Mouse (Mus musculus): ENCODE data around the gene Abca17.
A peak's percentile ranks its signal among the peaks of the same experiment; 100 is the strongest.

Gene Abca17

DNA sequence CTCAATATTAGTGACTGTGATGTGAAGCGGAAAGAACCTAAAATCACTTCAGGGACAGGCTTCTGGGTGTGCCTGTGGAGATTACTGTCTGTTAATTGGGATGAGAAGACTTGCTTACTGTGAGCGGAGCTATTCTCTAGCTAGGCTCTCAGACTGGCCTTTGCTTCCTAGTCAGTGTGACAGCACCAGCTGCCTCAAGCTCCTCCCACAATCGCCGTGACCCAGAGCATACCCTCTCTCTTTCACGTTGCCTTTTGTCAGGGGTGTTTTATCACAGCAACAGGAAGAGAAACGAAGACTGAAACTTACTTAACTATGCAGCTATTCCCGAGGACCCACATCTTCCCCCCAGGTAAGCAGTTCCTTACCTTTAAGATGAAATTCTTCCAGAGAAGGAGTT is 4.0 kb downstream of the Abca17 start:
- no peak for DNase-seq (ENCODE audit: low spot score in 2 of 2)

DNA sequence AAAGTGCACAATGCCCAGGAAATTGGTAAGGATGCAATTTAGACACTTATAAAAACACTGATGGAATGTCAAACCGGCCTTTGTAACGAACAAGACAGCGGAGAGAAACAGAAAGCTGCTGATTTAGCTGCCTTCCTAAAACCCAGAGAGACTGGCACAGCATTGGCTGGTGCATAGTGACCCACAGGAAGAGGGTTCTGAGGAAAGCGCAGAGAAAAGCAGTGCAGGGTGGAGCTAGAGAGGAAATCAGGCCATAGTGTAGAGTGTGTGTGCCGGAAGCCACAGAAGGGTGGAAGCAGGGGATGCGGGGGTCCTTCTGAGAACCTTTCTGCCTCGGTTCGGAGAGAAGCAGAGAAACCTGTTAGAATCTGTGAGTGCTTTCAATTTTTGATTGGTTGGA is 6.2 kb downstream of the Abca17 start:
- no peak for DNase-seq (ENCODE audit: low spot score in 2 of 2)

DNA sequence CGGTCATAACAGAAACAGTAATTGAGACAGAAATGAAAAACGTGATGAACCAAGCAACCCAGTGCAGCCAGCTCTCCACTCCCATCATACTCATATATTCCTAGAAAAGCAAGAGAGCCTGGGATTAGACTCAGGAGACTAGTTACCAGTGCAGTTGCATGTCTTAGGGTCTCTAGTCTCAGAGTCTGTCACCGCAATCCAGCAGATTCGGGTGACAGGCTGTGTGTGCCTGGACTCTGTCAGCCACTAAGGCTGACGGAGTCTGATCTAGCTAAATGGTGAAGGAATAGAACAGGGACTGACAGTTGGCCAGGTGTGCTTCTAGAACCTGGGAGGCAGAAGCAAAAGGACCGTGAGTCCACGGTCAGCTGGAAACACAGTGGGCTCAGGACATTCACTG is 23.2 kb downstream of the Abca17 start:
- DNase-seq (ENCODE audit: low spot score in 2 of 2) = no peak

- DNase-seq (ENCODE audit: low spot score in 2 of 2) = no peak
These were observed 25.8 kb downstream of the Abca17 start for GRCm38 (mm10) chr17:24325051-24325450.

DNA sequence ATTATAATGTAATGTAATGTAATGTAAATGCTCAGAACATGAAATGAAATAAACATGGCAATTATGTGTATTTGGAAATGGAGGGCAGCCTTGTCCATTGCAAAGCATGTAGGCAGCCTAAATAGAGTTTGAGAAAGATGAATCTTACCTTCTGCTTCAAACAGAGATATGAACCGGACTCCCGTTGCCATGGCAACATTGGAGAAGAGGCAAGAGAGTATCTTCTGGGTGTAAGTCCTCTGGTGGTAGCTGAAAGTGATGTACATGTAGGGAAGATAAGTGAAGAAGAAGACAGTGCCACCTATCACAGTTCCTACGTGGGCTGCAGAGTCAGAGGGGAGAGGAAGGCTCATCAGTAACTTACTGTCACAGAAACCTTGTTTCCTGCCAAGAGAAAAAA is 30.0 kb downstream of the Abca17 start:
- no peak for DNase-seq (ENCODE audit: low spot score in 2 of 2)

DNA sequence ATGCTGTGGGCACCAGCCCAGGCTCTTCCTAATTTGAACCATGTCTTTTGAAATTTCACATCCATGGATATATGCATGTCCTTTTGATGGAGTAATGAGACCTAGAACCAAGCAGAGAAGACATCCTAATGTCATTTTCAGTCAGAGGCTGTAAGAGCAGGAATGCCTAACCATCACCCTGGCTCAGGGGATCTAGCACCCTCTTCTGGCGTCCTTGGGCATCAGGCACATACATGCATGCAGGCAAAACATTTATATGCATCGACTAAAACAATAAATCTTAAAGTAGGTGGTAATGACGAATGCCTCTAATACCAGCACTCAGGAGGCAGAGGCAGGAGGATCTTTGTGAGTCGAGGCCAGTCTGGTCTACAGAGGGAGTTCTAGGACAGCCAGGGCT is 43.4 kb downstream of the Abca17 start:
- DNase-seq (ENCODE audit: low spot score in 2 of 2) = peak in 1 of 2 experiments; percentile 8

- no peak for DNase-seq (ENCODE audit: low spot score in 2 of 2)
These were observed 50.2 kb downstream of the Abca17 start for GRCm38 (mm10) chr17:24300651-24301050.

DNA sequence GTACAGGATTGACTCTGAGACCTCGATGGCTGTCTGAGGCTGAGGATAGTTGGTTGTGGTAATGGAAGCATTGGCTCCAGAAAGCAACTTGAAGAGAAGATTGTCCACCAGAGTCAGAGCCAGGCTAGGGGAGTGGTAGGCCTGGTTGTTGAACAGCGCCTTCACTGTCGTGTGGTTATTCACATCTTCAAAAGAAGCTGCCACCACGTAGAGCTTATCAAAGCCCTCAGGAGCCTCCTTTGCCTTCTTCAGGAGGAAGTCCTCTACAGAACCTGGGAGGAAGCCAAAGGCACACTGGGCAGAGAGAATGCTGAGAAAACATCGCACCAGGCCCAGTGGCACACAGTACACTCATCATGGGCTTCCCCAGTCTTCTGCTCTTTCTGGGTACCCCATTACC is 61.5 kb downstream of the Abca17 start:
- DNase-seq (ENCODE audit: low spot score in 2 of 2) = no peak

DNA sequence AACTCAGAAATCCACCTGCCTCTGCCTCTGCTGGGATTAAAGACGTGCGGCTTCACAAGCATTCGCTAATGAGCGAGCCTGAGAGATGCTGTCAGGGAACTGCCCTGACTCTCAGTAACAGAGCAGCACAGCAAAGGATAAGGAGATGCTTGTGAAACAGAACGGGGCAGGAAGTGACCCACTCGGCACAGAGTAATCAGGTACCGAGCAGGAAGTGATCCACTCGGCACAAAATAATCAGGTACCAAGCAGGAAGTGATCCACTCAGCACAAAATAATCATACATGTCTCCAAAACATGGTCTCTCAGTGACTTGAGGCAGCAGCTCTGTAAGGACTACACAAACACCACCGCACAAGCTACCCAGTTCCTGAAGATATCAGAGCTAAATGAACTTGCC is 62.4 kb downstream of the Abca17 start:
- no peak for DNase-seq (ENCODE audit: low spot score in 2 of 2)

DNA sequence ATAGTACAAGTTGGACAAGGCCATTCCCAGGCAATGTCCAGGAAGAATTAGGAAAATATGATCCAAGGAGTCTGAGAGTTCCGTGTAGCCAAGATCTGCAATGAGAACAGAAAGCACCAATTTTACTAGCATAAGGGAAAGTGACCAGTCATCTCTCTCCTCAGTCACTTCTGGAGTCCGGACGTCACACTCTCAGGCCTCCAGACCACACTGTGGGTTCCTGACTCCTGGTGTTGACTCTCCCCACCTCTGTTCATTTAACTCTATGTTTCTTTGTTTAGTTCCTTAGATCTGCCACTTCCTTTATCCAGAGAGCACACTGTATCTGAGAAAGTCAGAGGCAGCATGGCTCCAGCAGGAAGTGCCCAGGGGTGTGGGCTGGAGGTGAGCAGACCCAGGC is 65.2 kb downstream of the Abca17 start:
- no peak for DNase-seq (ENCODE audit: low spot score in 2 of 2)

DNA sequence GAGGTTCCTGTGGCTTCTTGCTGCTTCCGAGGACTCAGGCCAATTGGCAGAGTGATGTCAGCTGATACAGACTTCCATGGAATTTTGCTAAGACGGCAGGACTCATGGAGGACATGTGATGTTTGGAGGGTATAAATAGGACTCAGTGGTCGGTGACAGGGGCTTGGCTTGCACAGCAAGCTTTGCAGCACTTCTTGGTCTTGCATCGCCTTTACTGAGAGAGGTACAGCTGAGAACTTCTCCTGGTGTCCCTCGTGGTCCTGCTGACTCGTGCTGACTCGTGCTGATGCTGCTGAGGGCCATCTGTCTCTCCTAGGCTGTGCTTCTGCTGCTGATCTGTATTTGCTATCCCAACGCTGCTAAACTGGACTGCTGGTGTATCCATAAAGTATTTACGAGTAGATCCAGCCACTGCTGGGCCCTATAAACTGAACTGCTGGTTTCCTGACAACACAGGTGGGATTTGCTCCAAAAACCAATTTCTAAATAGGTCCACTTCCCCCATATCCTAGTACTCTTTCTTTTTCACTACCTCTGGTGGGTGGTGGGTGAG is 67.5 kb downstream of the Abca17 start:
- no peak for DNase-seq (ENCODE audit: low spot score in 2 of 2)

DNA sequence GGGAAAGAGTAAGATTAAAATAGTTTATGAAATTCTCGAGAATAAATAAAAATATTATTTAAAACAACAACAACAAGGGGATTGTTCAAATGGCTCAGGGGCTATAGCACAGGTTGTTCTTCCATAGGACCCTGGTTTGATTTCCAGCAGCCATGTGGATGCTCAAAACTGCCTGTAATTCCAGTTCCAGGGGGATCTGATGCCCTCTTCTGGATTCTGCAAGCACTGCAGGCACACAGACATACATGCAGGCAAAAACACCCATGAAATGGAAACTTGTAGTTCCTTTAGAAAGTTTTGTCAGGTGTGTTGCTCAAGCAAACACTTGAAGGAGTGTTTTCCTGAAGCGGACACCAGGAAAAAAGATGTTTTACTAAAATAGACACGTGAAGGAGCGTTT is 68.2 kb downstream of the Abca17 start:
- DNase-seq (ENCODE audit: low spot score in 2 of 2) = no peak

- no peak for DNase-seq (ENCODE audit: low spot score in 2 of 2)
These were observed 71.0 kb downstream of the Abca17 start for GRCm38 (mm10) chr17:24279907-24280306.

DNA sequence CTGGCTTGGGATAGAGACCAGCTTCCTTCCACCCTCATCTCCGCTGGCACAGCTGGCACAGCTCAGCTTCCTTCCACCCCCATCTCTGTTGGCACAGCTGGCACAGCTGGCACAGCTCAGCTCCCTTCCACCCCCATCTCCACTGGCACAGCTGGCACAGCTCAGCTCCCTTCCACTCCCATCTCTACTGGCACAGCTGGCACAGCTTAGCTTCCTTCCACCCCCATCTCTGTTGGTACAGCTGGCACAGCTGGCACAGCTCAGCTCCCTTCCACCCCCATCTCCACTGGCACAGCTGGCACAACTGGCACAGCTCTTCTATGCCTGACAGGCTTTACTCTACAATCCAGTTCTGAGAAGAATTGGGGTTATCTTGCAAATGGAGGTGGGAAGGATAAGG is 83.7 kb downstream of the Abca17 start:
- DNase-seq (ENCODE audit: low spot score in 2 of 2) = no peak

DNA sequence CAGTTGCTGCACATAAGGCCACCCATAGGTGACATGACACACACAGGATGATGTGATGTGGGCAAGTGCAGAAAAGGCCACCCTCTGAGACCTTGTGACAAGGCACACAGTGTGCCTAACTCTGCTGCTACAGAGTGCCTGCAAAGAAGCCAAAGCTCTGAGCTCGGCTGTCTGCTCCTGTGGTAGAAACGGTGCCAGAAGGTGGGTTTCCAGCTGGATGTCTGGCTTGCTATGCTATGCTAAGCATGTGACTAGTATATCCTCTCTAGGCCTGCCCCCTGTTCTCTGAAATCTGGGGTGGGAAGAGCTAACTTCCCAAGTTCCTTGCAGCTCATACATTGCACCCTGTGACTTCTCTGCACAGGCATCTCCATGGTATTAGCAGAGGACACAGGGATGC is 86.1 kb downstream of the Abca17 start:
- DNase-seq (ENCODE audit: low spot score in 2 of 2) = no peak

- no peak for DNase-seq (ENCODE audit: low spot score in 2 of 2)
These were observed 90.4 kb downstream of the Abca17 start for GRCm38 (mm10) chr17:24260516-24260915.

DNA sequence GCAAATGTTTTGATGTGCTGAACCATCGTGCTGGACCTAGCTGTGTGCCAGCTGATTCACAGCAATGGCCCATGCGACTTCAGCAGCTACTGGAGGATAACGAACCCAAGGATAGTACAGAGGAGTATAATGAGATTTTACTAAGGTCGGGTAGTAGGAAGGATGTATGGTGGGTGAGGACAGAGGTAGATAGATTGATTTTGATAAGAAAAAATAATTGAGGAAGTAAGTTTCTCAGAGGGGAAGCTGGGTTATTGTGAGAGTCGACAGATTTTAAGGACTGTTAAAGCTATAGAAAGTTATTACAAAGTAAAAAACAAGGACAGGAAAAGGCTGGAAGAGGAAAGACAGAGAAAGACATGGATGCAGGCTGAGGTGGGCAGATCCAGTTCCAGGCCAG is 91.2 kb downstream of the Abca17 start:
- DNase-seq (ENCODE audit: low spot score in 2 of 2) = no peak

GRCm38 (mm10) chr17:24258981-24259380 is 91.9 kb downstream of the Abca17 start:
- no peak for DNase-seq (ENCODE audit: low spot score in 2 of 2)

DNA sequence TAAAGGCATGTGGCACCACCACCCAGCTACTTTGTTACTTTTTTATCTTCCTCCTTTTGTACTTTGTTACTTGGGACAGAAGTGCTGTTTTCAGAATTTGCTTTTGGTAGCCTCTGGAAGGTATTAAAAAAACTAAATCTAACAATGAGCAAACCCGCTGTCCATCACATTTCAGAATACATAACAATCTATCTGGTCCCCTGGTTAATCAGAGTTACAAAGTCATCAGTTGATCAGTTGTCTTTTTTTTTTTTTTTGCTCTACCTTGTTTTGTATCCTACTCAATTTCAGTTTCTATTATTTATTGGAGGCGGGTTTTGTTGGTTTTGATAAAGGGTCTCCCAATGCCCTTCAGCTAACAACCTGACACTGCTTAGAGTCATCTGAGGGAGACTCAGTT is 98.5 kb downstream of the Abca17 start:
- no peak for DNase-seq (ENCODE audit: low spot score in 2 of 2)

- peak; percentile 95 to 96 for DNase-seq (ENCODE audit: low spot score in 2 of 2)
These were observed 99.4 kb downstream of the Abca17 start, which contains the start of gene Ccnf for GRCm38 (mm10) chr17:24251320-24252069. Gene Ccnf, minus strand, starts transcription at chr17:24251484.

GRCm38 (mm10) chr17:24250988-24251319 is 99.9 kb downstream of the Abca17 start:
- no peak for DNase-seq (ENCODE audit: low spot score in 2 of 2)

DNA sequence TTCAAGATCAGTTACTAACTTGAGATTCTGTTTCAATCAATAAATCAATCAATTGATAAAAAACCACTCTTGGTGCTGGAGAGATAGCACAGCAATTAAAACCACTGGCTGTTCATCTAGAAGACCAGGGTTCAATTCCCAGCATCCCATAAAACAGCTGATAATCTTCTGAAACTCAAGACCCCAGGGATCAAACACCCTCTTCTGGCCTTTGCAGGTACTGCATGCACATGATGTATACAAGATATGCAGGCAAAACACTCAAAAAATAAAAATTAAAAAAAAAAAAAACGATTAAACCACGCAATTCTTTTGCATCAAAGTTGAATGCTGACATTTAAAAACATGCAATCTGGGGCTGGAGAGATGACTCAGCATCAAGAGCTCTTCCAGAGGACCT is 102.2 kb downstream of the Abca17 start:
- DNase-seq (ENCODE audit: low spot score in 2 of 2) = no peak

GRCm38 (mm10) chr17:24244061-24244460 is 106.8 kb downstream of the Abca17 start:
- no peak for DNase-seq (ENCODE audit: low spot score in 2 of 2)

All from frontal cortex, postnatal 10 days (tissue).